Mouse (Mus musculus) layer of hippocampus, postnatal 10 days (tissue): ENCODE results near the gene Zmym5. TPM values are rescaled to one million over a fixed set of nuclear protein-coding genes. Genes with fewer than 3 reads are reported as not detected.
"Not testable (repeated sequence)": the region's sequence is repeated elsewhere in the genome, so short reads cannot be mapped to it uniquely, and the experiment has no call there.

ENCODE experiments used
- DNase-seq, 2 experiments: peaks; one replicate each; pipeline ENCODE4 v3.0.0; 2021; ENCODE audit warnings: low spot score in 2 of 2
- long read RNA-seq: library from polyadenylated mRNA; stranded (forward); transcript quantifications from one replicate; pipeline ENCODE4 v2.0.0, GENCODE M21; 2023
- total RNA-seq, 2 experiments: library from RNA; stranded (reverse); gene quantifications; 2 replicates each; pipeline ENCODE4 v1.2.3; 2021

Gene Zmym5
- total RNA-seq = 10 to 100 TPM; 28.5 to 32.1 TPM
- long read RNA-seq, full-length matches to known transcripts = 2 of 10 reads
- long read RNA-seq, partial matches to known transcripts = 0 of 10 reads
- long read RNA-seq, other reads (novel, unspliced or antisense) = 8 of 10 reads

- DNase-seq = peak; percentile 81 to 88
Measured at GRCm38 (mm10) chr14:56811701-56812339, at the start of gene Zmym5. Gene Zmym5 (minus strand): TSS chr14:56811716.

DNA sequence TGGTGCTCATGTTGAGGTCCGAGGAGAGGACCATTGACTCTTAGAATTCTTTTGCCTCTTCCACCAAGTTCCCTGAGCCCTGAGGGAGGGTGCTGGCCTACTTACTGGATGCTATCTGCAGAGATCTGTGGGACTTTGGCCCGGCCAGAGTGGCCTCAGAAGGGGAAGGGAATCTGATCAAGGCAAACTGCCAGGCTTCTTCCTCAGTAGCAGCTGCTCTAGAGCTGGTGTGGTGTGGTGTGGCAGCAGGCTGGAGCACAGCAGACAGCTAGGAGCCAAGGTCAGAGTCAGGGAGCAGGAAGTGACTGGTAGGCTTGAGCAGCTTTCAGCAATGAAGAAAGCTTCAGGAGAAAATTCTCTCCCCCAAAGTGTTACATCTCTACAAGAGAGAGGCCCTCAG, 38.2 kb upstream of the Zmym5 start:
- DNase-seq = no peak

- no peak for DNase-seq
Measured at GRCm38 (mm10) chr14:56848322-56848721, 36.8 kb upstream of the Zmym5 start.

GRCm38 (mm10) chr14:56844507-56844906, 33.0 kb upstream of the Zmym5 start:
- no peak for DNase-seq

- DNase-seq = no peak
Measured at GRCm38 (mm10) chr14:56844033-56844432, 32.5 kb upstream of the Zmym5 start.

DNA sequence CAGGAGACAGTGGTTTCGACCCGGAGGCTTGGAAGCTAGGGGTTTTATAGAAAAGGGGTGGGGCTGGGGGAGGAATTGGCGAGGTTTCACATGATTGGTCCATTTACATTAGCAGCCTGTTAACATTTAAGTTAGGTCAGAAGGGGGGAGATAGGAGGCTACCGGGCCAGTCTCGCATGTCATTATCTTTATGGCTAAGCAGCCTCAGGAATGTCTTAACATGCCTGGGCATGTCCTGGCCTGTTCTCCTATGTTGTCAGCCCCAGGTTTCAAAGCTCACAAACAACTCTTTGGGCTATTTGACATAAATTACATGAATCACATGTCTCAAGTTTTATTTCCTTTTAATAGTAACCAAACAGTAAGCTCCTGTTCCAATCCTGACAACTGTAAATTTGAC, 23.1 kb upstream of the Zmym5 start:
- not testable (repeated sequence) for DNase-seq

DNA sequence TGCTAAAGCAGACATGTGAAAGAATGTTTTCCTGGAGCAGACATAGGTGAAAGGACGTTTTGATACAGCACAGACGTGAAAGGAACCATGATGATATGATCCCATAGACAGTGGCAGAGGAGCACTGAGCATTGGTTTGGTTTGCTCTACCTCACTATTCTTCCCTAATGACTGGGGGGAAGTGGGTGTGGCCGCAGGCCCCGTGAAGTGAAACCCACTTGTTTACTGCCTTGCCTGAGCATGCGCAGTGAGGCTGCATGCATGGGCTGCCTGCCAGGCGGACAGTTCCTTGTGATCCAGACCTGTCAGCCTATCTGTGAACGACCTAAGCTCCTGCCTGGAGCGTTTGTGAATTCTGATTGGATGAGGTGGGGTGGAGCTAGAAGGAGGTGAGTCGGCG, 21.7 kb upstream of the Zmym5 start:
- not testable (repeated sequence) for DNase-seq

- DNase-seq = no peak
Measured at GRCm38 (mm10) chr14:56832563-56833113, 21.1 kb upstream of the Zmym5 start.

GRCm38 (mm10) chr14:56832147-56832546, 20.6 kb upstream of the Zmym5 start:
- no peak for DNase-seq

GRCm38 (mm10) chr14:56830491-56831045, 19.1 kb upstream of the Zmym5 start:
- no peak for DNase-seq

- DNase-seq = no peak
Measured at GRCm38 (mm10) chr14:56824562-56824961, 13.0 kb upstream of the Zmym5 start.

DNA sequence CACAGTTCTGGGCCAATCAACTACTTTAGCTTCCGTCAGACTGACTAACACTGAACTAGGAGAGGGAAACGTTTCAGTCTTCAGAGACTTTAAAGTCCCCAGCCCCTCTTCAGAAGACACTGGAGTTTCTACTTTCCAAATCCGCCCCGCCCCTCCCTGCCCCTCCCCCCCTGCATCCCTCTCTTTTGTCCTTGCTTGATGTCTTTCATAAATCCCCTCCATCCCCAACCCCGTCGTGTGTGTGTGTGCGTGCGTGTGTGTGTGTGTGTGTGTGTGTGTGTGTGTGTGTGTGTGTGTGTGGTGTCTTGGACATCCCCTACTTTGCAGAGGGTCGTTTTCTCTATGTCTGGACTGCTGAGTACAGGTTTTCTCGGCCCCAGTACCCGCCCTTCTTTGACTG, 6.1 kb upstream of the Zmym5 start:
- no peak for DNase-seq

DNA sequence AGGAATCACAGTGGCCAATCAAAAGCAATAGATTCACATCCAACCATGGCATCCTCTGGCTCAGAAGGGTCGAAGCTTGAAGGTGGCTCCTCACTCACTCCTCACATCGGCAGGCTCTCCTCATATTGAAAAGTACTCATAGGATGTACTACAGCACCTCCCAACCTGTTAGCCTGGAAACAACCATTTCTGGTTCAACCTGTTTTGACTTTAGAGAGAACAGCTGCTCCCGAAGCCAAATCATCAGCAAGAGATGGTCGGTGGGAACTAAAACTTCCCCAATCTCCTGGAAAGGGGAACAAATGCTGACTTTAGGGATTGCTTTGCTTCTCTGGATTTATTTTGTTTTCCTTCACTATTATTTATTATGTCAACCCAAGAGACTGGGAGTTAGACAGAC, 5.6 kb upstream of the Zmym5 start:
- no peak for DNase-seq

DNA sequence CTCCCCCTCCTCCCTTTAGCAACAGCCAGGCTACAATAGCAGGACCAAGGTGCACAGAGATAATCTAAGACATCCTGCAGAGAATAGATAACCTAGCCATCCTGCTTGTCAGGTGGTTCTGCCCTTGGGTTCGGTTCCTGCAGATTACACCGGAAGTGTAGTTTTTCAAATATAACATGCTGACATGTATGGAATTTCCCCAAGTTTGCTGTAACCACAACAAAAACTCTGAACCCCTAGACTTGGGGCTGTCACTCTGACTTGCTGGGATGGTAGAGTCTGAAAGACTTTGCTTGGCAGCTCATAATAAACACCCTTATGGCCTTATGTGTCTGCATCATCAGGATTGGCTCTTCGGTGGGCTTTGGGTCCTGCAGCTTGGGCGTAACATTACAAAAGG, 5.0 kb upstream of the Zmym5 start:
- DNase-seq = no peak

GRCm38 (mm10) chr14:56812520-56813036, 1.1 kb upstream of the Zmym5 start:
- peak; percentile 71 to 80 for DNase-seq

DNA sequence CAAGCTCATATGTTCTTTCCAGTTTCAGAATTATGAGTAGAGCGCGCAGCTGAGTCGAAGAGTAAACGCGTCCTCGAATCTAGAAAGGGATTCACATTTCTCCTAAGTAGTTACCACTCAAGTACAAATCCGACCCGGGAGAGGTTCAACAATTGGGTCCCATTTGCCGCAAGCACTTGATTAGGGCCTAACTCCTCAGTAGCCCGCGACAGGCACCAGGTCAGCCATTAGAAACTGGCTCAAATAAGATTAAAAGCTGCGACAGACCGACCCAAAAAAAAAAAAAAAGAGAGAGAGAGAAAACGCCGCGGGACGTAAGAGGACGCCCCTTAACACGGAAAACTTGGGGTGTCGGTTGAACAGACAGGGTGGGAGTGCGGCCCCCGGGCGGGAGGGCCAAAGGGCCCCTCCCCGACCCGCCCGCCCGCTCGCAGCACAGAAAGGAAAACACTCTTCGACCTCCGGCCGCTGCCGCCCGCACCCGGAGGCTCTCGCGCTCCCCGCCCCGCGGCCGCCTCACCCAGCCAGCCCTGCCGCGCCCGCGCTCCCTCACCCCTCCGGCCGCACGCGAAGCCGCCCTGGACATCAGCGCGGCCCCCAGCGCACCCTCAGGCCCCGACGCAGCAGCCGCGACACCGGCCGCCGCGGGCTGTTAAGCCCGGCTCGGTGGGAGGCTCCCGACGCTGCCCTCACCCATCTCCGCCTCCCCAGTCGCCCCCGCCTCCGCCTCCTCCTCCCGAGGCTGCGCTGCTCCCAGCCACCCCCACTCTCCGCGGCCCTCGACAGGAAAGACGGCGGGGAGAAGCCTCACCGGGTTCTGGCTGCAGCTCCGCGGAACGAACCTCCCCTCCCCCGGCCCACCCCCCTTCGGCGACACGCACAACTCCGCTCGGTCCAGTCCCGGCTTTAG, 480 bp downstream of the Zmym5 start:
- DNase-seq = peak; percentile 28 to 50

DNA sequence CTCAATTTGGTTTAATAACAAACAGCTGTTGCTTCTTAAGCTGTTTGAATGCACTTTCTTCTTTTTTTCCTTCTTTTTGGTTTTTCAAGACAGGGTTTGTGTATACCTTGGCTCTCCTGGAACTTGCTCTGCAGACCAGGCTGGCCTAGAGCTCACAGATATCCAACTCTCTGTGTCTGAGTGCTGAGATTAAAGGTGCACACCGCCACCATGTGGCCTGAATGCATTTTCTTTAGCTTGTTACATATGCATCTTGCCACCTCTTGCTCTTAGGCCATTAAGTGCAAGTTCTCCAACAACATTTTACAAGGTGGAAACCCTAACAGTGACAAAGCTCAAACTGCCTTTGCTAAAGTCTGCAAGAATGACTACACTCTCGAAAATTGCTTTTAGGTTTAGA, 18.3 kb downstream of the Zmym5 start:
- DNase-seq = peak in 1 of 2 experiments; percentile 44

DNA sequence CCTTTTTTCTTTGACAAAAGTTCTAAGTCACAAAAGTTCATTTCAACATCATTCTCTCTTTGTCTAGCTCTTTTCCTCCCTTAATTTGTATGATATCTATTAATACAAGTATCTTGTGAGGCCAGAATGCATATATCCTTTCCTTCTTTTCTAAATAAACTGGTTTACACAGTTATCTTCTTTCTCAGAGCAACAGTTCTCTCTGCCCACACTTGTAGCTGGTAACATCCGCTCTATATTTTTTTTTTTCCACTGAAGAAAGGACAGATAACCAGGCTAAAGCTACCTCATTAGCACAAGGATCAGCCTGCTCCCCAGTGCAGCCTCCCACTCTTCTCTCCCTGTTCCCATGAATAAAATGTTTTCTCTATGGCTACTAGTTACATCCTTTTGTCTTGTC, 26.9 kb downstream of the Zmym5 start:
- DNase-seq = no peak

GRCm38 (mm10) chr14:56778933-56779300, 32.6 kb downstream of the Zmym5 start:
- no peak for DNase-seq

- DNase-seq = peak; percentile 95 to 98
Measured at GRCm38 (mm10) chr14:56778200-56778932, 33.1 kb downstream of the Zmym5 start, which contains the start of gene Pspc1. Gene Pspc1 (minus strand): TSS chr14:56778316.
